Mouse (Mus musculus) fat pad, adult 2 months (tissue): ENCODE data around the gene Gm49384.

Source experiments
- DNase-seq: peaks from one replicate; pipeline ENCODE4 v3.0.0-alpha.2; 2011; ENCODE audit warnings: low read depth, low spot score; ENCODE audit errors: extremely low read depth

Gene Gm49384

DNA sequence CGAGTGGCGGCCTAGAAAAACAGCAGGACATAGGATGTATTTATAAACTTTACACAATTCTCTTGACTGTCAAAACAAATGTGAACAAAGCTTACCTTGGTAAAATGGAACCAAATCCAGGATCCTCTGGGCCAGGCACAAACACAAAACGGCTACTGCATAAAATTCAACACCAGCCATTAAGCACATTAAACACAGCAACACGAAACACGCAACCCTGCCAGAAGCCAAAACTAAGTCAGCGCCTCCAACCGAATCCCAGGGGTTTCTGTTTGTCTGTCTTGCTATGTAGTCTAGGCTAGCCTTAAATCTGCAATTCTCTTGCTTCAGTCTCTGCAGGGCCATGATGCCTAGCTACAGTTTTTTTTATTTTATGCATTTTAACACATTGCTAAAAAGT is 3.9 kb upstream of the Gm49384 start:
- DNase-seq: no peak

DNA sequence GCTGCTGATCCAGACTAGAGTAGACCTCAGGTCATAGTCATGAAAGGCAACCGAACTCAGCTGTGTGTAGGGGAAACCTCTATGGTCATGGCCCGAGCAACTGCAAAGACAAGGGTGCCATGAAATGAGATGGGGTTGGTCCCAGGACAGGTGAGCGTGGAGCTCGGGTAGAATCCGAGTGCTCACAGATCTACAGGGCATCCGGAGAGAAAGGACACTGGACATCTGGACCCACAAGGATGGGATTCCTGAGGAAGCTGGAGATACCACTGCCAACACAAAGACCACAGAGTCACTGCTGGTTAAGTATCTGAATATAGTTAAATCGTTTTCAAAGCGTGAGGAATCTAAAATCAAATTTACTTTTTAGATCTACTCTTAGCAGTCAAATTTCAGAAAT is 3.3 kb upstream of the Gm49384 start:
- DNase-seq: no peak

DNA sequence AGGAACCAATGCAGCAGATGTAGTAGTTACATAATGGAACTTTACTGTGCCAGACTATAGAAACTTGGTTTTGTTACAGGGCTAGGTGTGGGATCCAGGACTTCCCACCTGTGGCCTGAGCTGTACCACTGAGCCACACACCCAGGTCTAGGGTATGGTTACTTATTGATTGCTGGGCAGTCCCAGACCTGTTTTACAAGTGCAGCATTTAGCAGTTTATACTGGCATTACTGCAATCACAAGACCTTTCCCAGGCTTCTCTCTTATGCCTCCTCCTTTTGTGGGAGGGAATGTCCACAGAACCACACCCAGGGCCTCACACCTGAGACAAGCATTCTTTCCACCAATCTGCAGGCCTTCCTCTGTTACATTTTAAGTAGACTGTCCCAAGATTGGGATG is 5.1 kb downstream of the Gm49384 start:
- no peak for DNase-seq

DNA sequence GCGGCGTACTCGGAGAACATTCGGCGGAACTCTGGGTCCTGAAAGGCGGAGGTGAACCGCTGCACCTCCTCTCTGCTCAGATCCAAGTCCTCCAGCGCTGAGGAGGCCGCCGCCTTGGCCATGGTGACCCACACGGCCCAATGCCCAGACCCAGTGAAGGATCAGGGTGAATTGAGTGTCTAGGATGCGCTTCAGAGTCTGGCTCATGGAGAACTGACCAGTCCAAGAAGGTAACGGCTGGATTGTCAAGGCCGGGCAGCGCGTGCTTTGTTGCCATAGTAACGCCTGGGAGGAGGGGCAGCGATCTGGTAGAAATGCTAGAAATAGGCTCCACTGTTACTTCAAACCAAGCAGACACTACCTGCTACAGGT is 5.9 kb downstream of the Gm49384 start, which contains the start of gene Dnaaf2:
Gene Dnaaf2 (minus strand): TSS at position 266 of the 372 bp plus-strand sequence.
- DNase-seq: no peak

DNA sequence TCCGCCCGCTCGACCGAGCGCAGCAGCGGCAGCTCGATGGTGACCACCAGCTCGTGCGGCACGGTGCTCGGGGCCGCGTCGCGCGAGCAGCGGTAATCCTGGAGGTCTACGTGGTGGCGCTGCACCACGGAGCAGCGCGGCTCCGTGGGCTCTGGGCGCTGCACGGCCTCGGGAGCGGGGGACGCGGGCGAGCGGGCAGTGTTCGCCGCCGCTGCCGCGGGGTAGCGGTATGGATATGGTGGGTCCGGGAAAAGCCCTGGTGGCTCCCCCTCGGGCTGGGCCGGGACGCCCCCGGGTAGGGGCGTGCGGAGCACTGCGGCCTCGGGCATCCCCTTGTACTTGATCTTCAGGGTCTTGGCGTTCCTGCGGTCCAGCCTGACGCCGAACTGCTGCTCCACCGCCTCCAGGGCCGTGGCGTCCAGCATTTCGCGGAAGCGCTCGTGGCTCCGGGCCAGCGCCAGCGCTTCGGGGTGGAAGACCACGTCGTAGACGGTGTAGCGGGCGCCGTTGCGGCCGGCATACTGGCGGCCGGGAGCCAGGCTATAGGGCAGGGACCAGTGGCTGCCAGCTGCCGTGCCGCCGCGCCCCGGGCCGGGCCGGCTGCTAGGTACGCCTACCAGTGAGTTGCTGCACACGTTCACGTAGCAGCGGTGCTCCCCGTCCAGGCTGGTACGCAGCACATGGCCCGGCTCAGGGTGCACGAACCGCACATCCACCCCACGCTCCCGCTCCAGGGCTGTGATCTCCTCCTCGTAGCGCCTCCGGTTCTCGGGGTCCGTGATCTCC is 6.5 kb downstream of the Gm49384 start:
- DNase-seq: no peak

DNA sequence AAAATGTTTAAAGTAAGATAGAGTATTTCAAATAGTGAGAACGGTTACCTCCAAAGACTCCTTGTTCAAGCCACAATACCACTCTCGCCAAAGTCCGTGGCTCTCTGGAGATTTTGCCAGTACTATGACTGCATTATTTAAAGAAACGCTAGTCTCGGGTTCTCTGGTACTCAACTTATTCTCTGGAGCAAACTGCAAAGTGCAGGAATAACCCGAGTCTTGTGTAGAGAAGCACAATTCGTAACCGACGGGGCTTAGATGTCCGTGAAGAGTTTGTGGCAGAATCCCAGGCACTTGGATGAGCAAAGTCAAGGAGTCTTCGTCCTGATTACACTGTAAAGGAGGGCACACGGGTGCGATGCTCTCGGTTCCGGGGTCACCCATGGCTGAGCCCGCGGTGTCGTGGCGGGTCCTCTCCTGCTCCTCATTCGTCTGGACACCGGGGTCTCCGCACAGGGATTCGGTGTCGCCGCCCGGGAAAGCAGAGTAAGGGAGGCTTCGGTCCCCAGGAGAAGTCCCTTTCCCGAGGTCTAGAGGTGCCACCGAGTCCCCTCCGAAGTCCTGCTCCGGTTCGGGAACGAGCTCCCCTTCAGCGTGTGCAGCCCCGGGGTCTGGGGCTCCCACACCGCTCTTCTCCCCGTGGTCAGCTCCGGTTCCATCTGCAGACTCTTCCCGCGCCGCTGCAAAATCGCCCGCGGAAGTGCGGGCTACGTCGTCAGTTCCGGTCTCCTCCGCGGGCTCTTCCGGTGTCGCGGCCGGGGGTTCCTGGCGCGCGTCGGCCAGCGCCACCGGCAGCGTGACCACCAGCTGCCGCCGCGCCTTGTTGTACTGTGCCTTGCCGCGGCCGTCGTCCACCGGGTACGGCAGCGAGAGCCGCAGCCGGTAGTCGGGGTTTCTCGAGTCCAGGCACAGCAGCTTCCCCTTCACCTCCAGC is 7.4 kb downstream of the Gm49384 start, which contains the start of gene Gm49383:
Gene Gm49383 (minus strand): TSS at position 661 of the 934 bp plus-strand sequence.
- no peak for DNase-seq

DNA sequence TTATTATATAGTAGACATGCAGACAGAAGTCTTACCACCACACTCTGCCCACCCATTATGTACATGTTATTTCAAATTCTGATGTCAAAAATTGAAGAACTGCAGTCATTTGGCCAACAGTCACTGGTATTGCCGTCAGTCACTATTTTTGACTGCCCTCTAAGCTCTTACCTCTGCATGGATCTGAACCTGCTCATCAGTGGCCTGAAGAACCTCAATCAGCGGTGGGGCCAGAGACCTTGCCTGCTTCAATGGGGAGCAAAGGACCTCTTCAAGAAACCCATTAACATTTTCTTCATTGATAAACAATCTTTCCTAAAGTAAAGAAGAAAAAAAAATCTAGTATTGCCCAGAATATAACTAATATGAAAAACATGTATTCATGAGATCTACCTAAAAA is 11.4 kb downstream of the Gm49384 start:
- DNase-seq: no peak

DNA sequence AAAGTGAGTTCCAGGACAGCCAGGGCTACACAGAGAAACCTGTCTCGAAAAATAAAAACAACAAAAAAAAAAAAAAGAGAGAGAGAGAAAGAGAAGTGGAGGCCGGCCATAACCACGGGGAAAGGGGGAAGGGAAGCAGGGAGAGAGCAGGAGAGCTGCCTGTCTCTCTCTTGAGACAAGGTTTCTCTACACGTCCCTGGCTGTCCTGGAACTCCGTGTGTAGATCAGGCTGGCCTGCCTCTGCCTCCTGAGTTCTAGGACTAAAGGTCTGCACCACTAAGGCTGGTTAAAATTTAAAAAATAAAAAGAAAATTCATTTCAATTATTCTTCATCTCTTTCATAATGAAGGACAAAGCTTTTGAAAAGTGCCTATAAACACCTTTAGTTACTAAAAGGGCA is 12.7 kb downstream of the Gm49384 start:
- DNase-seq: no peak

DNA sequence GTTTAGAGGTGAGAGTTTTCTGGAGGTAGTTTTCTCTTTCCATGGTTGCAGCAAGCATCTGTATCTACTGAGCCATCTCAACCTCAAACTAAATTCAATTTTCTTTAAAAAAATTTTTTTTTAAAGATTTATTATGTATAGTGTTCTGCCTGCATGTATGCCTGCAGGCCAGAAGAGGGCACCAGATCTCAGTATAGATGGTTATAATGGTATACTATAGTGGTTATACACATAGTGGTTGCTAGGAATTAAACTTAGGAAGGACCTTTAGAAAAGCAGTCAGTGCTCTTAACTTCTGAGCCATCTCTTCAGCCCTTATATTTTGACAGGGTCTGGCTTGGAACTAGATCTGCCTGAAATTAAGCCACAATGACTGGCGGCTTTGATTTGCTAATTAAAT is 13.5 kb downstream of the Gm49384 start:
- no peak for DNase-seq

DNA sequence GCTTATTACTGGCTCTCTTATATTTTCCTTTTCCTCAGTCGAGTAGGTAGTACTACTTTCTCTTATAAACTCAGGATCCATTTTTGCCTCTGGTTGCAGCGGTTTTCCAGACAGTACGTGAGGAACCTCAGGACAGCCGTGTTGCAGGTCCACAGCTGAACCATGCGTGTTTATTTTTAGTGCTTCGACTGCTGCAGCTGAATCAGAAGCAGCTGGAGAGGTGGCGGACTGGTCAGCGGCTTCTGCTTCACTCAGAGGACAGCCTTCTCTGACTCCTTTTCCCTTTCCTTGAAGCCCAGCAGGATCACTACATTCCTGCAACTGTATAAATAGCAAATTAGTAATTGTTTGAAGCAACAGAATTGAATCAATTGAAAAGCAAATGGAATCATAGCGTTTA is 14.0 kb downstream of the Gm49384 start:
- DNase-seq: no peak

DNA sequence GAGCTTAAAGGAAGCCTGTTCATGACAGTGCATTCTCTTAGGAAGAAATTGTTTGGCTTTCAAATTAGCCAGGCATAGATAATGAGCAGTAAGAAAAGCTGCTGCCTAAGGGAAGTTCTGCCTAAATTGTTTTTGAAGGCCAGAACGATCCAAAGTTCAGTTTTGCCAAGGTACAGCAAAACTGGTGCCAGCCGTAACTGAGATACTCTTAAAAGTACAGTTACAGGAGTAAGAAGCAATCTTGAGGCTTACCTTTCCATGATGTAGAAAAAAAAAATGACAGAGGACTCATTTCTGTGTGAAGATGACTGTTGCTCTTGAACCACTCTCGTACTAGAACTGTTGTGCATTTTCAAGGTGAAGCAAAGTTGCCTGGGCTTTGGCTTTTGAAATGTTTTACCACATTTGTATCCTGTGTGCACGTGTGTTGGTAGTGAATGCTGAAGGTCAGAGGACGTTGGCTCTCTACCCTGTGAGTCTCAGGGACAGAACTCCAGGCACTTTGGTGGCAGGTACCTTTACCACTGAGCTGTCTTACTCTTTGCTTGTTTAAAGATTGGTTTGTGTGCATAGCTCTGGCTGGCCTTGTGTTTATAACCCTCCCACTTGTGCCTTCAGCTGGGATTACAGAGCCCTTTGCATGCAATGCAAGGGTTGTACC is 17.1 kb downstream of the Gm49384 start:
- no peak for DNase-seq

DNA sequence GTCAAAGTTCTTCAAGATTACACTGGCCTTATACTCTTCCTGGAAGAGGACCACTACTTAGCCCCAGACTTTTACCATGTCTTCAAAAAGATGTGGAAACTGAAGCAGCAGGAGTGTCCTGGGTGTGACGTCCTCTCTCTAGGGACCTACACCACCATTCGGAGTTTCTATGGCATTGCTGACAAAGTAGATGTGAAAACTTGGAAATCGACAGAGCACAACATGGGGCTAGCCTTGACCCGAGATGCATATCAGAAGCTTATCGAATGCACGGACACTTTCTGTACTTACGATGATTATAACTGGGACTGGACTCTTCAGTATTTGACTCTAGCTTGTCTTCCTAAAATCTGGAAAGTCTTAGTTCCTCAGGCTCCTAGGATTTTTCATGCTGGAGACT is 18.7 kb downstream of the Gm49384 start:
- DNase-seq: no peak

DNA sequence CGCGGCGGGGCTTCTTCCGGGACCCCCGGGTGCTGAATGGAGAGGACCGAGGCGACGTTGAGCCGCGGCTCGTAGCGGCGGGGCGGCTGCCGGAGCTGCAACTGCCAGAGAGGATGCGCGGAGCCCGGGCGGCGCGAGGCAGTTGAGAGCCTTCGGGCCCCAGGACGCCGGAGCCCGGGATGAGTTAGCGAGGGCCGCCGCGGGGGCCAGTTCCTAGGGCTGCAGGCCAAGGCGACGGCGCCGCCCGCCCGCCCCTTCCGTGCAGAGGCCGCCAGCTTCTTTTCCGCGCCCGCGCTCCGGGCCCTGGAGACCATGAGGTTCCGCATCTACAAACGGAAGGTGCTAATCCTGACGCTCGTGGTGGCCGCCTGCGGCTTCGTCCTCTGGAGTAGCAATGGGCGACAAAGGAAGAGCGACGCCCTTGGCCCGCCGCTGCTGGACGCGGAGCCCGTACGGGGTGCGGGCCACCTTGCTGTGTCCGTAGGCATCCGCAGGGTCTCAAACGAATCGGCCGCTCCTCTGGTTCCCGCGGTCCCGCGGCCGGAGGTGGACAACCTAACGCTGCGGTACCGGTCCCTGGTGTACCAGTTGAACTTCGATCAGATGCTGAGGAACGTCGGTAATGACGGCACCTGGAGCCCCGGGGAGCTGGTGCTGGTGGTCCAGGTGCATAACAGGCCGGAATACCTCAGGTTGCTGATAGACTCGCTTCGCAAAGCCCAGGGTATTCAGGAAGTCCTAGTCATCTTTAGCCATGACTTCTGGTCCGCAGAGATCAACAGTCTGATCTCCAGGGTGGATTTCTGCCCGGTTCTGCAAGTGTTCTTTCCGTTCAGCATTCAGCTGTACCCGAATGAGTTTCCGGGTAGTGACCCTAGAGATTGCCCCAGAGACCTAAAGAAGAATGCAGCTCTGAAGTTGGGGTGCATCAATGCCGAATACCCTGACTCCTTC is 19.4 kb downstream of the Gm49384 start:
- DNase-seq: no peak

DNA sequence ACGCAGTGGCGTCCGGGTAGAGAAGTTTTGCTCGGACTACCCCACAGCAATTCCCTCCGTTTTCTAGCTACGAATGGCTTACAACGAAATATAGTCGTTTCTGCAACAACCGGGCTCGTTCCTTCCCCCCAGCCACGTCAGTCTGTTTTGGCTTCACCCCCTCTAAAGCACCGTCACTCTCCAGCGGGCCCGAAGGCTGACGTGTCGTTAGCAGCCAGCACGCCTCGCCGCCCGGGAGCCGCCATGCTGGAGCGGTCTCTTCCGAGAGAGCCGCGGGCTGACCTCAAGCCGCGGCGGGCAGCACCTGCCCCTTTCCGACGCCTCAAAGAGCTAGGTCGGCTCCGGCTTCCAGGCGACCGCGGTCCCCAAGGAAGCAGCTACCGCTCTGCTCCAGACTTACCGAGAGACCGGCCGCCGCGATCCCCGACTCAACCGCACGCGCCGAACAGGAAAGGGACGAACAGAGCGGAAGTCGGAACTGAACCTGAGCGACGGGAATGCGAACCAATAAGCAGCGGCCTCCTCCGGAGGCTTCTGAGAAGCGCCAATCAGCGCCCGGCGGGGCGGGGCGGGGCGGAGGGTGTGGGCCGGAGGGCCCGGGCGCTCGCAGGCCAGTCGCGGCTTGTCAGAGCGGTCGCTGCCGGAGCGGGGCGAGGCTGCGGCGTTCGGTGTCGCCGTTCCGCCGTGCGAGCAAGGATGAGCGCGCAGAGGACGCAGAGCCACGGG is 20.3 kb downstream of the Gm49384 start, which contains the start of the genes Rpl36al and Mgat2:
Gene Rpl36al (minus strand): TSS at position 501 of the 726 bp plus-strand sequence.
Gene Mgat2 (plus strand): TSS at position 575 of the 726 bp plus-strand sequence.
- peak; percentile 61 for DNase-seq

DNA sequence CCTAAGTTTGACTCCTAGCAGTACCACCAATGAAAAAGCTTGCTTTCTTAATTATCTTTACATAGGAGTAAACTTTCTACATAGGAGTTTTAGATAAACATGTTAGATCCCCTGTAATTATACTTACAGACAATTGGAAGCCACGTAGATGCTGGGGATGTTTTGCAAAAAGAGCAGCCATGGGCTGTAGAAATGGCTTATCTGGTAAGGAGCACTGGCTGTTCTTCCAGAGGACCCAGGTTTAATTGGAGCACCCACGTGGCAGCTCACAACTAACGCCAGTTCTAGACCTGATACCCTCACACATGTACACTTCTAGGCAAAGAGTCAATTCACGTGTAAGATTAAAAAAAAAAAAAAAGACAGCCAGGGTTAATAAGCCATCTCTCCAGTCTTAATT is 22.3 kb downstream of the Gm49384 start:
- no peak for DNase-seq

DNA sequence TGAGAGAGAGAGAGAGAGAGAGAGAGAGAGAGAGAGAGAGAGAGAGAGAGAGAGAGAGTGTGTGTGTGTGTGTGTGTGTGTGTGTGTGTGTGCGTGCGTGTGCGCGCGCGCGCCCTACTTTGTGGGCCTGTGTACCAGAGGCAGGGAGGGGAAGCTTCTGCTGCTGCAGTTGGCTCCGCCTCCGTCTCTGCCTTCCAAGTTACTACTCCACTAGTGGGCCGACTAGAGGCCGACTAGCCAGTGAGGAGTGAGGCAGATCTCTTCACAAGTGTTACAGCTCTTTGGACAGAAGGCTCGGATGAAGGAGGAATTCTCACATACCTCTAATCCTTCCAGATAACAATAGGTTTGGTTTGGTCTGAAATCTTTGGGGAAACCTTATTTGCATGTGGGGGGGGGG is 24.7 kb downstream of the Gm49384 start:
- no peak for DNase-seq

DNA sequence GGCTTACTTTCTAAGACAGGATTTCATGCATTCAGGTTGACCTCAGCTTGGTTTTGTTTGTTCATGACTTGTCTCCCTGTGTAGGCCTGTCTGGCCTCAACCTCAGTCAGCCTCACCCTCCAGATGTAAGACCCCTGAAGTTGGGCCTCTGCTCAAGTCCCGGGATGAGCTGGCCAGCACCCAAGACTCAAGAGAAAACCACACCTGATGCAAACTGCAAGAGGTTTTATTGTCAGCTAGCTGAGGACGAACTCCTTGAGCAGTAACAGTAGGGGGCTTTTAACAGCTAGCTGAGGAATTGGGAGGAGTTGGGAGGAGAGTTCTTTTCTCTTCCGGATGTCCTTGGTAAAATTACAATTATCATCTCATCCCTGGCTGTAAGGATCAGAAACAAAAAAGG is 26.5 kb downstream of the Gm49384 start:
- no peak for DNase-seq

DNA sequence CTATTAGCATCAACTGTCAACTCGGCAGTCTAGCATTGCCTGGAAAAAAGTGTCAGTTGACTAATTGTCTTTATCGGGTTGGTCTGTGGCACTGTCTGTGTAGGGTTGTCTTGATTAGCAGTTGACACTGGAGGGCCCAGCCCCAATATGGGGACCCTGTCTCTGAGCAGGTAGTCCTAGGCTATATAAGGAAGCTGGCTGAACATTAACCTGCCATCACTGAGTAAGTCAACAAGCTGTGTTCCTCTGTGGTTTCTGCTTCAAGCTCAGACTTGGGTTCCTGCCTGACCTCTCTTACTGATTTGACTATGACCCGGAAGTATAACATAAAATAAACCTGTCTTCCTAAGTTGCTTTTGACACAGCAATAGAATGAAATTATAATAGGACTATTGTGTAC is 28.1 kb downstream of the Gm49384 start:
- no peak for DNase-seq

DNA sequence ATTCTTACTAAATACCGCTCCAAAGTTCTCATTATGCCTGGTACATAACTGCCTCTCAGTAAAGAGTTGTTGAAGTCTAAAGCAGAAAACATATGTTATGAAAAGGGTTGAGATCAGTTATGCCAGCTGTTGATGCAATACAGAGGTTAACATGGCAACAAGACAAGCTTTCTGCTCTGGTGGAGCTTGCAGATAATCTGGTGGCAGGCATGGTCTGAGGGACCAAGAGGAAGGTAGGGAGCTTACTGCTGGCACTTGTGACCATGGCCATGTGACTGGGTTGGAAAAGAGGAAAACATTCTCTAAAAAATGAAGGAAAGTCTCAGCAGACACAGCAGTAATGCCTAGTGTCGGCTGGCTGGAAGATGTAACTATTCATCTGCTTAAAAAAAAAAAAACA is 32.8 kb downstream of the Gm49384 start:
- no peak for DNase-seq
